Mouse (Mus musculus): ENCODE data around the gene Neurl3.
A peak's percentile ranks its signal among the peaks of the same experiment; 100 is the strongest.

The Neurl3 gene

DNA sequence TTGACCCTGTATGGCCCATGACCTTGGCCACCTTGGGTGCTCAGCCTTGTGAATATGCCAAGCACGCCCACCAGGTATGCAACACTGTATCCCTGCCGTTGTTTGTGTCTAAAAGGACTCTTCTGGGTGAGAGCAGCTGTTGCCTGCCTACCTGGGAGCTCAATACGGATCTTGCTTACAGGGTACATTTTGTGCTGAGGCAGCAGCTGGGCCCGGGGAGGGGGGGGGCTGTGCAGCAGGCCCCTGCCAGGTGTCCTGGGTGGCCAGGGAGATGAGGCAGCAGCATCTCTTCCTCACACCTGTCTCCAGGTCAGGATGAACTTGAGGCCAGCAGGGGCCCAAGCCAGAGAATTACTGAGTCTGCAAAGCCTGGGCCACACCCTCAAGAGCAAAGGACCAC, 23.6 kb upstream of the Neurl3 start:
- no peak for DNase-seq (ENCODE audit: low spot score in 2 of 2)

GRCm38 (mm10) chr1:36296466-36297149, 22.1 kb upstream of the Neurl3 start:
- DNase-seq (ENCODE audit: low spot score in 2 of 2): no peak

- no peak for DNase-seq (ENCODE audit: low spot score in 2 of 2)
These were observed 19.9 kb upstream of the Neurl3 start for GRCm38 (mm10) chr1:36294402-36294801.

DNA sequence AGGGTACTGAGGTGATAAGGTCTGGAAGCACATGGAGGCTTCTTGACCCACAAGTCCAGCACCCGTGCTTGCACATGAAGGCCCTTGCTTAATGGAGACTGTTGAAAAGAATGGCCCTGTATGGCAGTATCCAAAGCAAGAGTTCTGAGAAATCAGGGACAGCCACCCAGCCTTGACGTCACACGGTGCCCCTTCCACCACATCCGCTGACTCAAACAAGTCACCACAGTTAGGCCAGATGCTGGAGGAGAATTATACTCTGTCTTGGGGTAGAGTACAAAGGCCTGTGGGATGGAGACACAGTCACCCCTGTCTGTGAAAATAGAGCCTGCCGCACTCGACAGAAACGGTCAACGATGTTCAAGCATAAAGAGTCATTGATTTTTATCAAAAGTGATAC, 19.0 kb upstream of the Neurl3 start:
- DNase-seq (ENCODE audit: low spot score in 2 of 2): no peak

DNA sequence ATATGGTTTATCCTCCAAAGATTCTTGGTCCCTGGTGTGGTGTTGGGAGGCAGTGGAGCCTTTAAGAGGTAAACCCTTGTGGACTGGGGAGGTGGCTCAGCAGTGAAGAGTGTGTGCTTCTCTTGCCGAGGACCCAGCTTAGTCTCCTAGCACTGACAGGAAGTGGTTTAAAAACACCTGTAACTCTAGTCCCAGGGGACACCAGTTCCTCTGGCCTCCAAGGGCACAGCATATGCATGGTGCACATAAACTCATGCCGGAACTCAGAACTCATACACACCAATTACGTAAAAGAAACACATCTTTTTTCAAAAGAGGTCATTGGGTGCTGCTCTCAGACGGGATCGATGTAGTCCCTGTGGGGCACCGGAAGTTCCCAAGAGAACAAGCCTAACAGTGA, 7.4 kb upstream of the Neurl3 start:
- no peak for DNase-seq (ENCODE audit: low spot score in 2 of 2)

DNA sequence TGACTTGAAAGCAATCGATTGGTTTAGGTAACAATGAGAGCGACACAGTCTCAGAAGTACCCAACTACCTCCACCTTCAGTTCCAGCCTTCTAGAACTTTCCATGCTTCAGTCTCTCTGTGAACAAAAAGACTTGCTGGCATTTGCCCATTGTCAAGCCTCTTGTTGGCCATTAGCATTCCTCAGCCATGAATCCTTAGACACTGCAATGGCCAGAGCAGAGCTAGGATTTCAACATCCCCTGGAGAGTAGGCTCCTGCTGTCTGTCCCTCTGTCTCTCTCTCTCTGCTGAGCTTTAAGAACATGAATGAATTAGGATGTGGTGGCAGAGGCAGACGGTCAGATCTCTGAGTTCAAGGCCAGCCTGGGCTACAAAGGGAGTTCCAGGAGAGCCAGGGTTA, 6.5 kb upstream of the Neurl3 start:
- no peak for DNase-seq (ENCODE audit: low spot score in 2 of 2)

DNA sequence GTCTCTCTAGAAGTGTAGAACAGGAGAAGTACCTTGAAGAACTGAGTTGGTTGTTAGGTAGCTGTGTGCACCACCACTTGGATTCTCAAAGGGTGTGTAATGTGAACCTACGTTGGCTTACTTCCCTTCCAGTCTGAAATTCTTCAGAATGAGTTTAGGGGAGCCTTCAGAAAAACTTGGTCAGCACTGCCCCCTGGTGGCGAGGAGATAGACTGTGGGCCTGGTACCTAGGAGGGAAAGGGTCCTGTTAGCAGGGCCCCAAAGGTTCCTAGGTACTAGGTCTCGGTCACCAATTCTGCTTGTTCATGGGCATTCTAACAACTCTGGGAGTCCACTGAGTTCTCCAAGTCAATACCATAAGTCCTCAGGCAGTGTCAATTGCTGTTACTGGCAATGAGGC, 4.7 kb upstream of the Neurl3 start:
- peak; percentile 79 to 84 for DNase-seq (ENCODE audit: low spot score in 2 of 2)

DNA sequence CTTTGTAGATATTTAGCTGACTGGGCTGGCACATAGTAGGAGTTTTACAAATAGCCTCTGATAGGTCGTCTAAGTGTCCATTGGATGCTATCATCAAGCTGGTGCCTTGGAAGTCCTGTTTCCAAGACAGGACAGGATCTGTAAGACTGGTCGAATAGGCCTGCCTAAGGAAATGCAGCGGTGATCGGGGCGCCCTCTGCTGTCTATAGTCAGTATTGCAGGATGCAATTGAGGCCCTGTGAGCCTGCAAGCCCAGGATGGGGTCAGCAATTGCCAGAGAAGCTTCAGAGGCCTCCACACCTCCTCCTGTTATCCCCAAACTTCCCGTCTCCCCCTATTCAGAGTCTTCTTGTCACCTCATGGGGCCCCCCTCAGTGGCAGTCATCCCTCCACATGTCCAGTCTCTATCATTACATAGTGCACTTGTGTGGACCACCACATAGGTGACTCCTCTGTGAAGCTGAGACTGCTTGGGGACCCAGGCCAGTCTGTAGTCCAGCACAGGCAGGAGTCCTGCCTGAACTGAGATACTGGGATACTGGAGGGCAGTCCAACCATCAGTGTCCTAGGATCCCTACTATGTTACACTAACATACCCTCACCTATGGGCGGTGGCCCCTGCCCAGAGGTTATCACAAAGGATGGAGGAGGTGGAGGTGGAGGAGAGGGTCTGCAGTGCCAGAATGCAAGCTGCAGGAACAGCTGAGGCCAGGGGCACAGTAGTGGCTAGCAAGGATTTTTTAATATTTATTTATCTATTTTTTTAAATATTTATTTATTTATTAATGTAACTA, 3.0 kb upstream of the Neurl3 start:
- DNase-seq (ENCODE audit: low spot score in 2 of 2): peak; percentile 78 to 83

DNA sequence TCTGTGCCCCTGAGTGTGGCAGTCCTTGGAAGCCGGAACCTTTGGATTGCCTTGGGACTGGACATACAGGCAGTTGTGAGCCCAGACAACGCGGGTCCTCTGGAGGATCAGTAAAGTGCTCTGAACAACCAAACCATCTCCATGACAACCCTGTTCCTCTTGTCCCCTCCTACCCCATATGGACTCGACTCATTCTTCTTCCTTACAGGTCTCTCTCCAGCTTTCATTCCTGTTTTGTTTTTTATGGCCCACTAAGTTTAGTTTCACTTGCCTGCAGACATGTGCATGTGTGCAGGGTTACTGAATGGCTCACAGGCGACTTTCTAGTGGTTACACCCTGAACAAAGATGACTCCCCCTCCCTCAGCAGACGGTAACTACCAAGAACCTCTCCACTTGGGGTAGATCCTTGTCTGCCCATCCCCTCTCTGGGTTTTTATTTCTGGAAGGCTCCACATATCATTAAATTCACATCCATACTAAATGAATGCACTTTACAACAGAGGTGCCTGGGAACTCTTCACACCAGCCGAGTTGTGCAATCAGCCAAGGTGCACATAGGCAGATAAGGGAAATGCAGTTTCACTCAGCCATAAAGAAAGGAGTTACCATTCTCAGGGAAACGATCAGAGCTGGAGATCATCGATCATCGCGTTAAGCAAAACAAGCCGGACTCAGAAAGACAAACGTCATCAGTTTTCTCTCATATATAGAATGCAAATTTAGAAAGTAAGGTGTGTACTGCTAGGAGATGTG, 1.3 kb upstream of the Neurl3 start:
- DNase-seq (ENCODE audit: low spot score in 2 of 2): no peak

- DNase-seq (ENCODE audit: low spot score in 2 of 2): no peak
These were observed 1.2 kb downstream of the Neurl3 start for GRCm38 (mm10) chr1:36273288-36273687.

- DNase-seq (ENCODE audit: low spot score in 2 of 2): no peak
These were observed 1.9 kb downstream of the Neurl3 start for GRCm38 (mm10) chr1:36272546-36272945.

DNA sequence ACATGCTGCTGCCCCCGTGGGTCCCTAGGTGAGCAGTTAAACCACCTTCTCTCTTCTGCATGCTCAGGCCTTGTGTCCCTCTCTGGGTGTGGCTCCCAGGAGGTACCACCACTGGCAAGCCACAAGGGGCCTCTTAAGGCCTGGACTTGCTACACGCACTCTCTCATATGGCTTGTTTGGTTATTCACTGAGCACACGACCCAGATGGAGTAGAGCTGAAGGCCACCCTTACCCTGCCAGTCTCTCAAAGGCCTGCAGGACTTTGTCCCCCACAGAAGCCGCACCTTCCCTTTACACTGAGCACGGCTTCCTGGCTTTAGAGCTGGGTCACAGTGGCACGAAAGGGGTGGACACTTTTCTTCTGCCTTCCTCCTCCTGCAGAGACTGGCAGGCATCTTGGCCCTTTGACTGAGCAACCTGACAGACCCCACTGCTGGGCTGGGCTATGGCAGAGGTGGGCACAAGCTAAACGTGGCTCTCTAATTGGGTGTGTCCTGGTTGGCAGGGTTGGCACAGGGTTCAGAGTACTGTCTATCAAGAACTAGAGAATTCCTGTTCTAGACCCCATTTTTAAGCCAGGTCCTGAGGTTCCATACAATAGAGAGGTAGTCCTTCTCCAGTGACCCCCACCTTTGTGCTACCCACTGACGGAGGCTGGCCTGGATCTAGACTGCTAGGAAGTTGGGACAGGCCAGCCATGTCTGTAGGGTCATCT, 2.8 kb downstream of the Neurl3 start:
- no peak for DNase-seq (ENCODE audit: low spot score in 2 of 2)

DNA sequence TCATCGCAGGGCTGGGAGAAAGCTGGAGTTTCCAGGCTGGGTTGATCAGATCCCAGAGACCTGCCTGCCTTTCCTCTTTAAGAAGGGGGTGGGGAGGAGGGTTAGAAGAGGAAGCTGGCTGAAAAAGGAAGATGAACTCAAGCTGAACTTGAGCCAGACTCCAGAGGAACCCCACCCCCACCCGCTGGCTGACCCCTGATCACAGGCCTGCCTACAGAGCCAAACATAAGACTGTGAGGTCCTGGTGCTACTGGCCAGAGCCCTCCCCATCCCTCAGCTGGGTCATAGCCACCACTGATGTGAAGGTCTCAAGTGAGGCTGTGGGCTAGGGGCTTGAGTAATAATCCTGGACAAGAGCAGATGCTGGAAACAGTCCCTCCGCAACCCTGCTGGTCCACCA, 3.8 kb downstream of the Neurl3 start:
- DNase-seq (ENCODE audit: low spot score in 2 of 2): no peak

- no peak for DNase-seq (ENCODE audit: low spot score in 2 of 2)
These were observed 5.2 kb downstream of the Neurl3 start for GRCm38 (mm10) chr1:36269121-36269795.

DNA sequence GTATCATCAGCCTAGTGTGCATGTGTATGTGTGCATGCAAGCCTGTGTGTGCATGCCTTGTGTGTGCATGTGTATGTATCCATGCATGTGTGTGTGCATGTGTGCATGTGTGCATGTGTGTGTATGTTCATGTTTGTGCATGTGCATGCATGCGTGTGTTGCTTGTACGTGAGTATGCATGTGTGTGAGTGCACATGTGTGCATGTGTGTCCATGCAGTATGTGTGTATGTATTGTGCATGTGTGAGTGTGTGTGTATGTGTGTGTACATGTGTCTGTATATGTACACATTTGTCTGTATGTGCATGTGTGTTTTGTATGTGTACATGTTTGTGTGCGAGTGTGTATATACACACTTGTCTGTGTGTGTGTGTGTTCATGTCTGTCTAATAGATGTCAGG, 6.9 kb downstream of the Neurl3 start:
- no peak for DNase-seq (ENCODE audit: low spot score in 2 of 2)

- DNase-seq (ENCODE audit: low spot score in 2 of 2): no peak
These were observed 8.2 kb downstream of the Neurl3 start for GRCm38 (mm10) chr1:36266293-36266692.

GRCm38 (mm10) chr1:36263833-36264488, 10.5 kb downstream of the Neurl3 start:
- no peak for DNase-seq (ENCODE audit: low spot score in 2 of 2)

GRCm38 (mm10) chr1:36261708-36262504, 12.6 kb downstream of the Neurl3 start:
- peak in 1 of 2 experiments; percentile 14 for DNase-seq (ENCODE audit: low spot score in 2 of 2)

- no peak for DNase-seq (ENCODE audit: low spot score in 2 of 2)
These were observed 14.1 kb downstream of the Neurl3 start for GRCm38 (mm10) chr1:36260418-36260817.

GRCm38 (mm10) chr1:36259281-36259680, 15.2 kb downstream of the Neurl3 start:
- DNase-seq (ENCODE audit: low spot score in 2 of 2): no peak
